Mouse (Mus musculus): ENCODE data around the gene Coro1b. TPM values are rescaled to one million over a fixed set of nuclear protein-coding genes. Genes with fewer than 3 reads are reported as not detected.
A peak's percentile ranks its signal among the peaks of the same experiment; 100 is the strongest.
"Not testable (repeated sequence)": the region's sequence is repeated elsewhere in the genome, so short reads cannot be mapped to it uniquely, and the experiment has no call there.

Coro1b gene
- total RNA-seq, 2 experiments from 2014 or later = 38.3 to 47.6 TPM

- no peak for DNase-seq
Measured at GRCm38 (mm10) chr19:4120496-4120895, 27.9 kb upstream of the Coro1b start.

- DNase-seq = peak; percentile 99 to 100
Measured at GRCm38 (mm10) chr19:4121097-4121805, 27.2 kb upstream of the Coro1b start.

- not testable (repeated sequence) for DNase-seq
Measured at GRCm38 (mm10) chr19:4121896-4122295, 26.5 kb upstream of the Coro1b start.

GRCm38 (mm10) chr19:4122411-4123370, 25.7 kb upstream of the Coro1b start:
- no peak for DNase-seq

- DNase-seq = no peak
Measured at GRCm38 (mm10) chr19:4124432-4124831, 24.0 kb upstream of the Coro1b start.

- peak in 1 of 2 experiments; percentile 44 for DNase-seq
Measured at GRCm38 (mm10) chr19:4125268-4125667, 23.2 kb upstream of the Coro1b start.

GRCm38 (mm10) chr19:4125741-4126696, 22.4 kb upstream of the Coro1b start, which contains the start of gene Aip:
Aip (minus strand) TSS chr19:4125858.
- DNase-seq = peak; percentile 98 to 99

GRCm38 (mm10) chr19:4126759-4127495, 21.5 kb upstream of the Coro1b start:
- DNase-seq = no peak

GRCm38 (mm10) chr19:4129462-4129861, 19.0 kb upstream of the Coro1b start:
- DNase-seq = no peak

- no peak for DNase-seq
Measured at GRCm38 (mm10) chr19:4130106-4130505, 18.3 kb upstream of the Coro1b start.

GRCm38 (mm10) chr19:4131075-4131474, 17.3 kb upstream of the Coro1b start:
- DNase-seq = no peak

GRCm38 (mm10) chr19:4131768-4132167, 16.7 kb upstream of the Coro1b start:
- DNase-seq = no peak

GRCm38 (mm10) chr19:4134354-4134753, 14.1 kb upstream of the Coro1b start:
- no peak for DNase-seq

GRCm38 (mm10) chr19:4135229-4135962, 13.0 kb upstream of the Coro1b start:
- DNase-seq = not testable (repeated sequence)

- not testable (repeated sequence) for DNase-seq
Measured at GRCm38 (mm10) chr19:4135963-4136345, 12.5 kb upstream of the Coro1b start.

GRCm38 (mm10) chr19:4136463-4136862, 12.0 kb upstream of the Coro1b start:
- DNase-seq = no peak

- DNase-seq = no peak
Measured at GRCm38 (mm10) chr19:4137913-4138312, 10.5 kb upstream of the Coro1b start.

GRCm38 (mm10) chr19:4139446-4139845, 9.0 kb upstream of the Coro1b start, which contains the start of gene Gpr152:
Gpr152 (plus strand) TSS chr19:4139787.
- DNase-seq = no peak

GRCm38 (mm10) chr19:4140147-4140546, 8.3 kb upstream of the Coro1b start:
- no peak for DNase-seq

All from heart, adult 18-20 months (tissue).